Mouse (Mus musculus): ENCODE data around the gene Grap2. TPM values are rescaled to one million over a fixed set of nuclear protein-coding genes. Genes with fewer than 3 reads are reported as not detected.

Grap2 gene
- 1 to 10 TPM in 1 of 2 experiments, under 1 TPM in 1; 0.70 to 1.6 TPM for total RNA-seq (2021)
- long read RNA-seq, experiment 1, full-length matches to known transcripts: 1 of 1 reads
- long read RNA-seq, experiment 1, partial matches to known transcripts: 0 of 1 reads
- long read RNA-seq, experiment 1, other reads (novel, unspliced or antisense): 0 of 1 reads
- long read RNA-seq, experiment 2: 0 reads

GRCm38 (mm10) chr15:80572291-80572690 lies at the start of gene Grap2:
Gene Grap2, plus strand, starts transcription at chr15:80572594.
- no peak for DNase-seq (ENCODE audit: low spot score in 2 of 2)

- no peak for DNase-seq (ENCODE audit: low spot score in 2 of 2)
Observed at GRCm38 (mm10) chr15:80529955-80530869, 42.2 kb upstream of the Grap2 start.

- DNase-seq (ENCODE audit: low spot score in 2 of 2): no peak
Observed at GRCm38 (mm10) chr15:80531026-80531425, 41.4 kb upstream of the Grap2 start.

GRCm38 (mm10) chr15:80532281-80533072 lies 39.9 kb upstream of the Grap2 start:
- DNase-seq (ENCODE audit: low spot score in 2 of 2): no peak

- no peak for DNase-seq (ENCODE audit: low spot score in 2 of 2)
Observed at GRCm38 (mm10) chr15:80533274-80533673, 39.1 kb upstream of the Grap2 start.

GRCm38 (mm10) chr15:80536051-80536450 lies 36.3 kb upstream of the Grap2 start:
- no peak for DNase-seq (ENCODE audit: low spot score in 2 of 2)

- no peak for DNase-seq (ENCODE audit: low spot score in 2 of 2)
Observed at GRCm38 (mm10) chr15:80538075-80538474, 34.3 kb upstream of the Grap2 start.

GRCm38 (mm10) chr15:80538671-80539340 lies 33.6 kb upstream of the Grap2 start:
- no peak for DNase-seq (ENCODE audit: low spot score in 2 of 2)

GRCm38 (mm10) chr15:80544115-80544514 lies 28.3 kb upstream of the Grap2 start:
- no peak for DNase-seq (ENCODE audit: low spot score in 2 of 2)

GRCm38 (mm10) chr15:80545430-80545829 lies 27.0 kb upstream of the Grap2 start:
- DNase-seq (ENCODE audit: low spot score in 2 of 2): no peak

- DNase-seq (ENCODE audit: low spot score in 2 of 2): no peak
Observed at GRCm38 (mm10) chr15:80554860-80555822, 17.3 kb upstream of the Grap2 start.

GRCm38 (mm10) chr15:80556021-80556420 lies 16.4 kb upstream of the Grap2 start:
- no peak for DNase-seq (ENCODE audit: low spot score in 2 of 2)

- no peak for DNase-seq (ENCODE audit: low spot score in 2 of 2)
Observed at GRCm38 (mm10) chr15:80557745-80558144, 14.6 kb upstream of the Grap2 start.

- DNase-seq (ENCODE audit: low spot score in 2 of 2): no peak
Observed at GRCm38 (mm10) chr15:80559534-80559933, 12.9 kb upstream of the Grap2 start.

- no peak for DNase-seq (ENCODE audit: low spot score in 2 of 2)
Observed at GRCm38 (mm10) chr15:80559978-80560377, 12.4 kb upstream of the Grap2 start.

- peak in 1 of 2 experiments; percentile 25 for DNase-seq (ENCODE audit: low spot score in 2 of 2)
Observed at GRCm38 (mm10) chr15:80560646-80561580, 11.5 kb upstream of the Grap2 start.

GRCm38 (mm10) chr15:80562446-80562845 lies 9.9 kb upstream of the Grap2 start:
- no peak for DNase-seq (ENCODE audit: low spot score in 2 of 2)

- no peak for DNase-seq (ENCODE audit: low spot score in 2 of 2)
Observed at GRCm38 (mm10) chr15:80563634-80564208, 8.7 kb upstream of the Grap2 start.

Data from adrenal gland, adult 18-20 months (tissue).